Mouse (Mus musculus) c-Kit-positive CD71-positive TER-119-negative erythroid progenitor cells, embryonic 14.5 days (primary cell): ENCODE measurements around the gene Cherp.
A peak's percentile ranks its signal among the peaks of the same experiment; 100 is the strongest.

Experiments used
- DNase-seq: peaks from one replicate; pipeline ENCODE4 v3.0.0-alpha.2; 2013; ENCODE audit warnings: low read depth

The Cherp gene

DNA sequence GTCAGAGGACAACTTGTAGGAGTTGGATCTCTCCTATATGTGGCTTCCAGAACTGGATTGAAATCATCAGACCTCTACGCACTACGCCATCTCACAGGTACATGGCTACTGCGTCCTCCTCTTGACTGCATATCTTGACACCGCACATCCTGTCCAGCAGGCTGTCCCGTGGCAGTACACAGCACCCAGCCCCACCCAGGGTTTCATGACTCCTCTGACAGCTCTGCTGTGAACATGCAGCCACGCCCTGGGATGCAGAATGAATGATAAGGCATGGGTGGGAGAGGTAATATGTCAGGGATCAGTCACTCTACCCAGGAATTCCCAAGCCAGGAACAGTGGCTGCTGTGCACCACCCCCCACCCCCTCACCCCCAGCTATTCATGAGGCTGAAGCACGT lies 61.2 kb downstream of the Cherp start:
- DNase-seq: peak; percentile 80
